Mouse (Mus musculus): ENCODE results near the gene Btaf1. TPM values are rescaled to one million over a fixed set of nuclear protein-coding genes. Genes with fewer than 3 reads are reported as not detected.

Gene Btaf1
- polyA plus RNA-seq, 1 experiment from 2014 or later = 20.9 TPM

DNA sequence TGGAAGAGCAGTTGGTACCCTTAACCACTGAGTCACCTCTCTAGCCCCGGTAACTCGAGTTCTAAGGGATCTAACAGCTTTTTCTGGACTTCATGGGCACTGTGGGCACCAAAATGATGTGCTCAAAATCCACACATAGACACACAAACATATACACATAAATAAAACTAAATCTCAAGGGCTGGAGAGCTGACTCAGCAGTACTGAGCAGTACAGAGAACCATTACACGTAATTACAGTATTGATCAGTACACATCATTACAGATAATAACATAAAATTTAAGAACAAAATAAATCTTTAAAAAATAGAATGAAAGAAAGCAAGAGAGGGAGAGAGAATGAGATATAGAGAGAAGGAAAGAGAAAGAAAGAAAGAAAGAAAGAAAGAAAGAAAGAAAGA lies 16.7 kb upstream of the Btaf1 start:
- no peaks in the 10 kb centered on the region for H3K36me3 ChIP-seq (replicated peaks)
- no peaks in the 10 kb centered on the region for H3K9me3 ChIP-seq
- H3K9ac ChIP-seq = no peak overlapping the region
- H3K4me3 ChIP-seq (replicated peaks) = no peak overlapping the region
- H3K27me3 ChIP-seq = no peaks in the 10 kb centered on the region
- WGBS = 91% methylated on average over 3 of the region's 3 CpGs
- ATAC-seq (ENCODE audit: low FRiP score) = no peak
- no peak overlapping the region for H3K4me2 ChIP-seq
- H3K4me1 ChIP-seq = peaks cover 18% of the 10 kb centered on the region
- no peak overlapping the region for H3K27ac ChIP-seq

DNA sequence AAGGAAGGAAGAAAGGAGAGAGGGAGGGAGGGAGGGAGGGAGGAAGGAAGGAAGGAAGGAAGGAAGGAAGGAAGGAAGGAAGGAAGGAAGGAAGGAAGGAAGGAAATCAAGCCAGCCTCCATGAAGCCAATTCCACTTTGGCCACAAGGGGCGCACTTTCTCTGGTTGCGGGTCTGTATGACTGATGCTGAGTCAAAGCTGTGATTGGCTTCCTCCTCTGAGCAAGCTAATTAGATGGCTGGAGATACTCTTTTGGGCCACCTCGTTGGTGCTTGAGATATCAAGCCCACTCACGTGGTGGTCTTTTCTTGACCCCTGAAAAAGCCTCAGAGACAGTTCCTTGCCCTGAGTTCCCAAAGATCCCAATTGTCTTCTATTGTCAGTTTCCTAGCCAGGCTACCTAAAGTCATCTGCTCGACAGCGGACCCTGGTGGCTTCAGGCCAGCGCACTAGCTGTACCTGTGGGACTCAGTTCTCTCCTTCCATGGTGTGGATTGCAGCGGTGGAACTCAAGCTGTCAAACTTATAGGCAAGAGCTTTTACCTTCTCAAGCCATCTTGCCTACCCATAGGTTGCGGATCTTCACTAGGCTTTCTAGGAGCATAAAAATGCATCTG lies 16.1 kb upstream of the Btaf1 start:
- Histone ChIP-seq H3K27me3 (no peaks in the 10 kb centered on the region), H3K9me3 (no peaks in the 10 kb centered on the region), H3K4me1 (peaks cover 13% of the 10 kb centered on the region), H3K4me2 (no peak overlapping the region), H3K4me3 (replicated peaks) (no peak overlapping the region), H3K27ac (no peak overlapping the region), H3K9ac (no peak overlapping the region), H3K36me3 (replicated peaks) (no peaks in the 10 kb centered on the region)
- no peak for ATAC-seq (ENCODE audit: low FRiP score)
- WGBS = 30% methylated on average over 9 of the region's 9 CpGs

DNA sequence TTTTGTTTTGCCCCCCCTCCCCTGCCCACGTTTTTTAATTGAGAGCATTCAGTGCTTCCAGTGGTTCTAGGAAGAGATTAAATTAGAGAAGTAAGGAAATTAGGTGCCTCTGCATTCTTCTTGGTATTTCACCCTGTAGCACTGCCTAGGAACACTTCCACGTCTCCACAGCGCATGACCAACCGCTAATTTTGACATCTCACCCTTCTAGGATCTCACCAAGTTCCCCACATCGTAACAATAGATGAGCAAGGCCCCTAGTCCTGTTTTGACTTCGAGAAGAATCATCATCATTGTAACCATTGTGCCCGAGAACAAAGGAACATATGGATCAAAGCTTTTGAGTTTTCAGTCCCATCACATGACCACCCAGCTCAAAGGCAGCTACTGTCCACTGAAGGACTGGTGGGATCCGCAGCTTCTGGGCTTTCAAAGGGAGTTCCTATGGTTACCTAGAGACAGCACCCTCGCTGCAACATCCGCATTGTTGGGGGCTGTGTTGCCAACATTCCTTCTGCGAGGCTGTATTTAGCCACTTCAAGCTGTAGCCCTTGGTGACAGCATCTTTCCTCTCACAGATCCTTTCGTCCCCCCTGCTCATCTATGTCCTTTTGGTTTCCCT lies 15.3 kb upstream of the Btaf1 start:
- Histone ChIP-seq H3K4me2 (no peak overlapping the region), H3K9ac (no peak overlapping the region), H3K27me3 (no peaks in the 10 kb centered on the region), H3K4me1 (peaks cover 12% of the 10 kb centered on the region), H3K4me3 (replicated peaks) (no peak overlapping the region), H3K36me3 (replicated peaks) (no peaks in the 10 kb centered on the region), H3K27ac (no peak overlapping the region), H3K9me3 (no peaks in the 10 kb centered on the region)
- WGBS = 15% methylated on average over 12 of the region's 12 CpGs
- ATAC-seq (ENCODE audit: low FRiP score) = peak; percentile 79

DNA sequence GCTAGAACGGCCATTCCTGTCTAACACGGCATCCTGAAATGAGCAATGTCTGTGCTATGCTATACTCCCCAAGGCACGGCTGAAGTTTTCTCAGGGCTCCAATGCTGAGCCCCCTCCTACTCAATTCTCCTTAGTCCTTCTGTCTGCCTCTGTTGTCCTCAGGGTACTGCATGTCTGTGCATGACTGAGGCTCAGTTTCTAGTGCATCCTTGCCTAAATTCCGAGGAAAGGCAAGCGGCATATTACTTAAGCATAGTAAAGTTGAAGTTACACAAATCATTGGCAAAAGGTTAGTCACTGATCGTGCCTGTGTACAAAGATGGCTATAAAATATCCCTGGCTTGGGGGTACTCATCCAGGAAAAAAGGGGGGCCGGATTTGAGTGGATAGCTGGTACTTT lies 12.8 kb upstream of the Btaf1 start:
- H3K4me2 ChIP-seq = no peak overlapping the region
- ATAC-seq (ENCODE audit: low FRiP score) = no peak
- 85% methylated on average over 7 of the region's 7 CpGs for WGBS
- no peaks in the 10 kb centered on the region for H3K36me3 ChIP-seq (replicated peaks)
- no peak overlapping the region for H3K9ac ChIP-seq
- no peaks in the 10 kb centered on the region for H3K27me3 ChIP-seq
- H3K4me3 ChIP-seq (replicated peaks) = no peak overlapping the region
- H3K9me3 ChIP-seq = no peaks in the 10 kb centered on the region
- H3K4me1 ChIP-seq = peaks cover 21% of the 10 kb centered on the region
- no peak overlapping the region for H3K27ac ChIP-seq

DNA sequence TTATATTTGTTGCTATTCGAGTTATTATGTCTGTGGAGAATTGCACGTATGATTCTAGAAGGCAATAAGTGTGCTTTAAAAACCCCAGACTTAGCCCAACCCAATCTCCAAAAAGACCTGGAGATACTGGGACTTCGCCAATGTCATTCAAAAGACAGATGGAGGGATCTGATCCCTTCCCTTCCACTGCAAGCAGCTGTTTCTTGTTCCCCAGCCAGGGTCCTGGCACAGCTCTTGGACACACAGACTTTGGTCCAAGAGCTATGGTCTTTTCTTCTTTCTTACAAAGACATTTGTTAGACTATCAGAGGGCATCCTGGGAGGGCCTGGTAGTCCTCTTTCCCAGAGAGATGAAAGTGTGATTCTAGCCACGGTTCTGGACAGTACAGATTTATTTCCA lies 9.7 kb upstream of the Btaf1 start:
- Histone ChIP-seq H3K27ac (no peak overlapping the region), H3K27me3 (no peaks in the 10 kb centered on the region)

DNA sequence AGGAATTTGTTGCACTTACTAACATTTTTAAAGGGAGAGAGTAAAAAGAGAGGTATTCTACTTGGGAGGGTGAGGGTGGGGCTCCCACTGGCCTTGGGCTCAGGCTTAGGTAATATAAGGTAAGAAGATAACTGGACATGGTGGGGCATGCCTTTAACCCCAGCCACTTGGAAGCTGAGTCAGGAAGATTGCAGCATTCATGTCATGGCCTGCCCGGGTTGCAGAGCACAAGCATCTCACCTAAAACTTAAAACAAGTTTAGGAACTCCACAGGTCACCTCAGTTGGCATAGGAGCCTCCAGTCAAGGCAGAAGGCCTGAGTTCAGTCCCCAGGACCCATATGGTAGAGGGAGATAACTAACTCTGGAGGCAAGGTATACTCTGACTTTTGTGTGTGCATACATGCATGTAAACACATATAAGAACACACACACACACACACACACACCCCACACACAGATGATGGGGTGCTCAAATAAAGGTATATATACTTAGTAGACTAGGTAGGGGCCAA lies 8.9 kb upstream of the Btaf1 start:
- Histone ChIP-seq H3K9me3 (no peaks in the 10 kb centered on the region), H3K27ac (no peak overlapping the region), H3K36me3 (replicated peaks) (no peaks in the 10 kb centered on the region), H3K9ac (no peak overlapping the region), H3K4me2 (peak overlapping the region; percentile 35), H3K27me3 (no peaks in the 10 kb centered on the region), H3K4me3 (replicated peaks) (no peak overlapping the region), H3K4me1 (peaks cover 18% of the 10 kb centered on the region)
- WGBS = 90% methylated on average over 1 of the region's 1 CpGs
- ATAC-seq (ENCODE audit: low FRiP score) = no peak

More for the DNA sequence above, 9.7 kb upstream of the Btaf1 start:
- H3K36me3 ChIP-seq (replicated peaks) = no peaks in the 10 kb centered on the region
- H3K4me2 ChIP-seq = no peak overlapping the region
- no peak overlapping the region for H3K9ac ChIP-seq
- peaks cover 18% of the 10 kb centered on the region for H3K4me1 ChIP-seq
- ATAC-seq (ENCODE audit: low FRiP score) = no peak
- no peak overlapping the region for H3K4me3 ChIP-seq (replicated peaks)
- 84% methylated on average over 4 of the region's 4 CpGs for WGBS
- no peaks in the 10 kb centered on the region for H3K9me3 ChIP-seq

DNA sequence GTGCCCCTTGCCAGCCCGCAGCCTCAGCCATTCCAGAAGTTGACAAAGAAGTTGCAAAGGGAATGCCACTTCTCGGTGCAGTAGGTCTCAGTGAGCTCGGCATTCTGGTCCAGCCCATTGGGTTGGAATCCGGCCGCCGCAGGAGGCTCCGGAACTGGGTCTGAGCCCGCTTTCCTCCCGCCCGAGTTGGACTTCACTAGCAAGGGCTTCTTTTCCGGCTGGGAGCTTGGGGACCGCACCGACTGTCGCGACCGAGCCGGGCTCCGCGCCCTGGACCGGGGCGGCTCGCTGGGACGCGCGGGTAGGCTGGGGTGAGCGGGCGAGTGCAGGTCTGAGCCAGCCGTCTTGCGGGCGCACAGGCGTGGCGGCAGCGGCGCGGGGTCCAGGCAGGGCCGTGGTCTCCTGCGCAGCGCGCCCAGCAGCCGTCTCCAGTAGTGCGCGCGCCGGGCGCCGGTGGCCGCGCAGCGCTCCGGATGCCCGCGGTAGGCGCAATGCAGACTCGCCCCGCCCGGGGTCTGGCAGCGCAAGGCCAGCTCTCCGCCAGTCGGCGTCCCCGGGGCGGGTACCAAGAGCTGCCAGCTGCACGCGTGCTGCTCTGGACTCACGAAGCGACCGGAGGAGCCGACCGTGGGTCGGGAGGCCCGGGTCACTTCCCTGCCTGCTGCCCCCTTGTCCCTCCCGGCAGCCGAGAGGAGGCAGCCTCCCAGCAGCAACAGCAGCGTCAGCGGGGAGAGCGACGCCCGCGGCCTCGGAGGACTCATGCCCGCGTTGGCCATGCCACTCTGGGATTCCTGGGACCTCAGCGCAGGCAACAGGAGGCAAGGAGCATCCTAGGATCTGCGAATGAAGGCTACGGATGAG lies 7.2 kb upstream of the Btaf1 start:
- peaks cover 18% of the 10 kb centered on the region for H3K4me1 ChIP-seq
- no peaks in the 10 kb centered on the region for H3K9me3 ChIP-seq
- peak overlapping the region; percentile 74 for H3K4me2 ChIP-seq
- peak; percentile 91 for ATAC-seq (ENCODE audit: low FRiP score)
- peak overlapping the region; percentile 90 for H3K4me3 ChIP-seq (replicated peaks)
- peak overlapping the region; percentile 92 for H3K9ac ChIP-seq
- no peaks in the 10 kb centered on the region for H3K36me3 ChIP-seq (replicated peaks)
- under 1% methylated on average over 77 of the region's 85 CpGs for WGBS
- no peaks in the 10 kb centered on the region for H3K27me3 ChIP-seq
- peak overlapping the region; percentile 97 for H3K27ac ChIP-seq

DNA sequence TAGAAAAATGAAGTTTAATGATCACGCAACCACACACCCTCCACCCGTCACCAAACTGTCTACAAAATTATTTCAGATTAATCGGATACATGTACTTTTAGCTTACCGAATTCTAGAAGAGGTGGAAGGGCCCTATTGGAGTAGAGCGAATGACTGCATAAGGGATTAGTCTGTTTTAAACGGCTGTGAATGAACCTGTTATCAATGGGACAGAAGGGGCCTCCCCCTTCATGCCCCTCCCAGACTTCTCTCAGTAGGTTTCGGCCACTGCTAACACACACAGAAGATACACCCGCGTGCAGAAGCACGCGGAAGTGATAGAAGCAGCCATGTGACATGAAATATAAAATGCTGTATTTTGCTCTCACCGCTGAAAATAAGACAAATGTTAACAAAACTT lies 6.4 kb upstream of the Btaf1 start, which contains the start of gene Fgfbp3:
TSS of gene Fgfbp3 (minus strand) at position 150 of the 400 bp plus-strand sequence.
- peak within 1 kb of the TSS; percentile 74 for H3K4me2 ChIP-seq
- peak within 1 kb of the TSS; percentile 92 for H3K9ac ChIP-seq
- H3K4me1 ChIP-seq = peaks cover 18% of the 10 kb centered on the region
- H3K36me3 ChIP-seq (replicated peaks) = no peaks in the 10 kb centered on the region
- 6% methylated on average over 12 of the region's 12 CpGs for WGBS
- no peaks in the 10 kb centered on the region for H3K27me3 ChIP-seq
- no peaks in the 10 kb centered on the region for H3K9me3 ChIP-seq
- H3K27ac ChIP-seq = peak within 1 kb of the TSS; percentile 97
- peak within 1 kb of the TSS; percentile 90 for H3K4me3 ChIP-seq (replicated peaks)
- ATAC-seq (ENCODE audit: low FRiP score) = peak; percentile 24; the same call in 1 of the 2 replicates

DNA sequence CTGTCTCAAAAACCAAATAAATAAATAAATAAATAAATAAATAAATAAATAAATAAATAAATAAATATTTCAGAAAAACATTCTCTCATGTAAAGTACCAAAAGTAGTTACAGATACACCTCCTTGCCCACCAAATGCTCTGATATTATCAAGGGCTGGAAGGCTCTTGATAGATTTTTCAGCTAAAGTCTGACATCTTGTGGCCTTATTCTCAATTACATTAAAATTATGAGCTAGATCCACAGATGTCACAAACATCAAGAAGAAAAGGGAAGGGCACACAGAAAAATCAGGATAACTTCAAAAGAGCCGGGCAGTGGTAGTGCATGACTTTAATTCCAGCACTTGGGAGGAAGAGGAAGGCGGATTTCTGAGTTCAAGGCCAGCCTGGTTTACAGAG lies 3.9 kb upstream of the Btaf1 start:
- Histone ChIP-seq H3K9ac (no peak overlapping the region), H3K27me3 (no peaks in the 10 kb centered on the region), H3K27ac (no peak overlapping the region), H3K9me3 (no peaks in the 10 kb centered on the region), H3K4me1 (peaks cover 23% of the 10 kb centered on the region), H3K4me3 (replicated peaks) (no peak overlapping the region), H3K4me2 (no peak overlapping the region), H3K36me3 (replicated peaks) (no peaks in the 10 kb centered on the region)
- WGBS = 22% methylated on average over 2 of the region's 2 CpGs
- ATAC-seq (ENCODE audit: low FRiP score) = no peak

DNA sequence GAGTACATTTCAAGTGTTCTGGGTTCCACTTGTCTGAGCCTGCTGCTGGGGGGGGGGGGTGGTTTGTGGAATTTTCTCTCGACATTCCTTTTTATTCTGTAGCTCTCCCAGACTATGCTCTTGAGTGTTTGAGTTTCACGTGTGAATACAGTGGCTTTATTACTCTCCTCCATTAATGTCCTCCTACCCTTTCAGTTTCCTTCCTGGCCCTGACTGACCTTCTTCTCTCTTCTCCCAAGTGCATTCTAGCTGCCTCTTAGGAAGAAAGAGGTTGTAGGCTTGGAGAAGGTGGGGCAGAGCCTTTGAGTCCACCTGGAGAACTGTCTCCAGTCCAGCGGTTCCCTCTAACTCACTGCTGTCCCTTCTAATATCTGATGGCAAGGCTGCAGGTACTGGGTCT lies 2.9 kb upstream of the Btaf1 start:
- no peak overlapping the region for H3K9ac ChIP-seq
- no peak overlapping the region for H3K4me3 ChIP-seq (replicated peaks)
- H3K27ac ChIP-seq = no peak overlapping the region
- no peaks in the 10 kb centered on the region for H3K27me3 ChIP-seq
- 64% methylated on average over 3 of the region's 3 CpGs for WGBS
- H3K4me1 ChIP-seq = peaks cover 25% of the 10 kb centered on the region
- no peaks in the 10 kb centered on the region for H3K9me3 ChIP-seq
- H3K4me2 ChIP-seq = no peak overlapping the region
- H3K36me3 ChIP-seq (replicated peaks) = no peaks in the 10 kb centered on the region
- no peak for ATAC-seq (ENCODE audit: low FRiP score)

DNA sequence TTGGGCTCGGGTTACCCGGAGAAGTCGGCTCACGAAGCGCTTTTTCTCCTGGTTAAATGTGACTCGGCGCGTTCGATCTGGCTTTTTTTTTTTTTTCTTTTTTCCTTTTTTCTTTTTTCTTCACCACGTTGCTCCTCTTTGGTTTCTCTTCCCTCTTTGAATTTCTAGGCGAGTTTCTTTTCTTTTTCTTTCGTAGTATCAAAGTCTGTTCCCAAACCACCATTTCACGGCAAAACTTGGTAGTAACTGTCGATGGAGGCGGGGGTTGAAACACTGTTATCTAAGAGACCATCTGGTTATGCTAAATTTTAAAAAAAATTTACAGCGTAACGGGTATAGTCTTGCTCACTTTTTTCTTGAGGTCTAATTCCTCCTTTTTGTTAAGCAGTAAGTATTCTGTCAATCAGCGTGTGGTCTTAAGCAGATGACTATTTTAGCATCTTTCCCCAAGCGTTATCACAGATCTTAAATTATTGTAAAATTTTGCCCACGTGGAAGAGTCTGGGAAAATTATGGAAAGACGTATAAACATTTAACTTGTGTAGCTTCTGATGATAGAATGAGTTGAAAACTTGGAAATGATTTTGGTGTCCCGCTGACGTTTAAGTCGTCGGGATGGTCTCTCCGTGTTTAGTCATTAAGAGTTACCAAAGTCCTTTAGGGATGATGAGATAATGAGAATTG lies 816 bp downstream of the Btaf1 start:
- no peaks in the 10 kb centered on the region for H3K36me3 ChIP-seq (replicated peaks)
- H3K9ac ChIP-seq = peak overlapping the region; percentile 89
- H3K4me3 ChIP-seq (replicated peaks) = peak overlapping the region; percentile 97
- no peaks in the 10 kb centered on the region for H3K27me3 ChIP-seq
- peak overlapping the region; percentile 79 for H3K4me2 ChIP-seq
- 2% methylated on average over 26 of the region's 26 CpGs for whole genome bisulfite sequencing
- no peak for ATAC-seq (ENCODE audit: low FRiP score)
- H3K4me1 ChIP-seq = peaks cover 21% of the 10 kb centered on the region
- no peaks in the 10 kb centered on the region for H3K9me3 ChIP-seq
- peak overlapping the region; percentile 94 for H3K27ac ChIP-seq

DNA sequence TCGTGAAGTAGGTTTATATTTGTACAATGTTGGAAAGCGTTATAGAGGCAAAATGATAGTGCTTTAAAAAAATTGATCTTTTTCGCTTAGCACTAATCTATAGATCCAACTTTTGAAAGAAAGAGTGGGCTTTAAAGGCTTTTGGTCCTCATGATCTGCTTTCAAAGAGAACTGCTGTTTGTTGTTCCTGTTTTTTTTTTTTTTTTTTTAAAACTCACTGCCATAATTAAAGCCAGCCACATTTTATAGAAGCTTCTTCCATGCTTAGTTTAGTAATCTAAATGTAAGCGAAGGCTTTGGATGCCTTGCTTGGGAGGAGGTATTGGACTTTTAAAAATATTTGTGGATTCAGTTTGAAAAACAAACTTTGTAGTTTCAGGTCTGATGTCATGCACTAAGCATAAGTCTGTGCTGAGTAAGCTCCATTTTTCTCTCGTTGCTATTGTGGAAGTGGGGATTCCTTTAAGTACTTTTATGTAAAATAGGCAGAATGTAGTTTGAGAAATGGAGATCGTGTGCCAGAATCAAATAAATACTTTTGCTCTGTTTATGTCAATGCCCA lies 2.0 kb downstream of the Btaf1 start:
- 86% methylated on average over 6 of the region's 6 CpGs for WGBS
- Histone ChIP-seq H3K9ac (no peak overlapping the region), H3K4me2 (peak overlapping the region; percentile 79), H3K9me3 (no peaks in the 10 kb centered on the region), H3K27me3 (no peaks in the 10 kb centered on the region), H3K27ac (no peak overlapping the region), H3K36me3 (replicated peaks) (no peaks in the 10 kb centered on the region), H3K4me1 (peaks cover 21% of the 10 kb centered on the region), H3K4me3 (replicated peaks) (no peak overlapping the region)
- ATAC-seq (ENCODE audit: low FRiP score) = no peak
